Mouse (Mus musculus) thymus, adult 2 months (tissue): ENCODE measurements around the gene Eif2s3x.

Experiments
- CTCF ChIP-seq: fragments of 200-500 bp; IDR thresholded peaks from 2 replicates; pipeline ENCODE4 v1.5.1; 2012; ENCODE audit warnings: mild to moderate bottlenecking, control low read depth, low read length, moderate library complexity, borderline replicate concordance; ENCODE audit not compliant: control insufficient read depth, poor library complexity, insufficient read depth; ENCODE audit errors: extremely low read depth
- POLR2A ChIP-seq: fragments of 200-500 bp; IDR thresholded peaks from 2 replicates; pipeline ENCODE4 v1.6.1; 2012; ENCODE audit warnings: mild to moderate bottlenecking, low read length, control low read depth, moderate library complexity; ENCODE audit not compliant: control insufficient read depth, poor library complexity, insufficient read depth; ENCODE audit errors: extremely low read depth

DNA sequence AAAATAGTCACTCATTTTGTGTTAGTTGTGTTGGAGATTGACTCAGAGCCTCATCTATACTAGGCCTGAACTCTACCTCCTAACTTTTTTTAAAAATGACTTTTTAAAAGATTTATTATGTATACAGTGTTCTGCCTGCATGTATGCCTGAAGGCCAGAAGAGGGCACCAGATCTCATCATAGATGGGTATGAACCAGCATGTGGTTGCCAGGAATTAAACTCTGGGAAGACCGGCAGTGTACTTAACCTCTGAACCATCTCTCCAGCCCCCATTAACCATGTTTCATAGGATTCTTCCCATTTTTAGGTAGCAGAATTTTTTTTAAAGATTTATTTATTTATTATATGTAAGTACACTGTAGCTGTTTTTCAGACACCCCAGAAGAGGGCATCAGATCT, 27.5 kb downstream of the Eif2s3x start:
- TF ChIP-seq POLR2A (no peak), CTCF (no peak)
